Mouse (Mus musculus): Measurements from ENCODE around the gene Cnot11.
"Not testable (repeated sequence)": the region's sequence is repeated elsewhere in the genome, so short reads cannot be mapped to it uniquely, and the experiment has no call there.

The Cnot11 gene

GRCm38 (mm10) chr1:39581215-39581614 lies 46.4 kb downstream of the Cnot11 start:
- no peak for DNase-seq

- no peak for DNase-seq
These were observed 48.4 kb downstream of the Cnot11 start for GRCm38 (mm10) chr1:39583173-39583572.

GRCm38 (mm10) chr1:39585416-39585815 lies 50.6 kb downstream of the Cnot11 start:
- DNase-seq, result no peak

GRCm38 (mm10) chr1:39590193-39590592 lies 55.4 kb downstream of the Cnot11 start:
- no peak for DNase-seq

GRCm38 (mm10) chr1:39591557-39591956 lies 56.8 kb downstream of the Cnot11 start:
- not testable (repeated sequence) for DNase-seq

- DNase-seq, result peak; percentile 51
These were observed 57.3 kb downstream of the Cnot11 start for GRCm38 (mm10) chr1:39592090-39592489.

- DNase-seq, result no peak
These were observed 59.0 kb downstream of the Cnot11 start for GRCm38 (mm10) chr1:39593836-39594235.
